Mouse (Mus musculus) kidney, embryonic 15.5 days (tissue): ENCODE results near the gene Nog. TPM values are rescaled to one million over a fixed set of nuclear protein-coding genes. Genes with fewer than 3 reads are reported as not detected.

ENCODE experiments used
- ATAC-seq: fragments of 200-750 bp; cut with Nextera tagmentation; replicated peaks from 2 replicates; pipeline ENCODE4 v1.8.0; 2017; ENCODE audit warnings: moderate TSS enrichment; ENCODE audit not compliant: low FRiP score
- H3K27ac ChIP-seq: fragments of 300-500 bp; sonication (generic); 2 replicates; pipeline ENCODE4 v1.5.1; 2015; ENCODE audit warnings: mild to moderate bottlenecking, inconsistent platforms
- H3K27me3 ChIP-seq: fragments of 300-500 bp; sonication (generic); 2 replicates; pipeline ENCODE4 v1.6.1; 2015; ENCODE audit warnings: inconsistent platforms
- H3K36me3 ChIP-seq: fragments of 300-500 bp; sonication (generic); 2 replicates; pipeline ENCODE4 v1.6.1; 2015; ENCODE audit warnings: inconsistent platforms
- H3K4me1 ChIP-seq: fragments of 300-500 bp; sonication (generic); 2 replicates; pipeline ENCODE4 v1.6.1; 2015; ENCODE audit warnings: inconsistent platforms
- H3K4me2 ChIP-seq: fragments of 300-500 bp; sonication (generic); 2 replicates; pipeline ENCODE4 v1.6.1; 2015; ENCODE audit warnings: moderate library complexity, mild to moderate bottlenecking, inconsistent platforms
- H3K4me3 ChIP-seq: fragments of 300-500 bp; sonication (generic); replicated peaks from 2 replicates; pipeline ENCODE4 v1.5.1; 2015; ENCODE audit warnings: mild to moderate bottlenecking, inconsistent platforms
- H3K9ac ChIP-seq: fragments of 300-500 bp; sonication (generic); 2 replicates; pipeline ENCODE4 v1.6.1; 2015; ENCODE audit warnings: mild to moderate bottlenecking, inconsistent platforms
- H3K9me3 ChIP-seq: fragments of 300-500 bp; sonication (generic); replicated peaks from 2 replicates; pipeline ENCODE4 v1.6.1; 2016; ENCODE audit warnings: inconsistent platforms
- WGBS: fragments of 180-500 bp; shearing (Covaris S2); methylation state at CpG from one replicate; pipeline ENCODE4 v1.1.7; 2015; ENCODE audit warnings: mixed read lengths; 5-methylcytosine and 5-hydroxymethylcytosine counted together
- polyA plus RNA-seq: library from polyadenylated mRNA; unstranded; fragments of >200 nt; fragmentation: Nextera tagmentation; extraction: Ambion mirVana; gene quantifications from 2 replicates; pipeline ENCODE4 v1.2.1, GENCODE M21; 2015

Gene Nog
- polyA plus RNA-seq, 1 experiment from 2014 or later, result 0.82 TPM

GRCm38 (mm10) chr11:89303421-89303820 lies 1.3 kb upstream of the Nog start:
- H3K9me3 ChIP-seq, result peaks cover 4% of the 10 kb centered on the region; the same call in 1 of the 2 replicates
- H3K27me3 ChIP-seq, result peaks cover 45% of the 10 kb centered on the region
- peak overlapping the region; percentile 65 for H3K4me3 ChIP-seq
- H3K36me3 ChIP-seq, result no peaks in the 10 kb centered on the region
- WGBS, result 3% methylated on average over 16 of the region's 16 CpGs
- H3K27ac ChIP-seq, result no peak overlapping the region
- H3K4me1 ChIP-seq, result peaks cover 36% of the 10 kb centered on the region
- ATAC-seq, result peak; percentile 50
- no peak overlapping the region for H3K9ac ChIP-seq
- peak overlapping the region; percentile 97 for H3K4me2 ChIP-seq

DNA sequence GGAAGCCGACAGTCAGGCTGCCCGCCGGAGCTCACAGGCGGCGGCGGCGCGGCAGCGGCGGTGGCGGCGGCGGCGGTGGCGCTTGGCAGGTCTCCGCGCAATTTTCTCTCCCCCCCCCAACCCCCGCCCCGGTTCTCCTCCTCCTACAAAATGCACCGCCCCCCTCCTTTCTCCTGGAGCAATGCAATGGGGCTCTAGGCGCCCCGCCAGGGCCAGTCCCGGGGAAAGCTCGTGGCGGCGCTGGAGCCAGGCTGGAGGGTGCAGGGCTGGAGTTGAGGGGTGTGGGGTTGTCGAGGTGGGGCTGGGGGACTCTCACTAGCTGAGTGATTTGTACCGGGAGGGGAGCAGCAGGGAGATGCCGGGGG lies 666 bp upstream of the Nog start:
- H3K36me3 ChIP-seq, result no peaks in the 10 kb centered on the region
- H3K27ac ChIP-seq, result peak overlapping the region; percentile 79
- peaks cover 4% of the 10 kb centered on the region; the same call in 1 of the 2 replicates for H3K9me3 ChIP-seq
- H3K4me3 ChIP-seq, result peak overlapping the region; percentile 65
- H3K4me2 ChIP-seq, result peak overlapping the region; percentile 97
- H3K27me3 ChIP-seq, result peaks cover 47% of the 10 kb centered on the region
- peaks cover 42% of the 10 kb centered on the region for H3K4me1 ChIP-seq
- H3K9ac ChIP-seq, result peak overlapping the region; percentile 58
- ATAC-seq, result peak; percentile 61
- WGBS, result 3% methylated on average over 8 of the region's 29 CpGs

DNA sequence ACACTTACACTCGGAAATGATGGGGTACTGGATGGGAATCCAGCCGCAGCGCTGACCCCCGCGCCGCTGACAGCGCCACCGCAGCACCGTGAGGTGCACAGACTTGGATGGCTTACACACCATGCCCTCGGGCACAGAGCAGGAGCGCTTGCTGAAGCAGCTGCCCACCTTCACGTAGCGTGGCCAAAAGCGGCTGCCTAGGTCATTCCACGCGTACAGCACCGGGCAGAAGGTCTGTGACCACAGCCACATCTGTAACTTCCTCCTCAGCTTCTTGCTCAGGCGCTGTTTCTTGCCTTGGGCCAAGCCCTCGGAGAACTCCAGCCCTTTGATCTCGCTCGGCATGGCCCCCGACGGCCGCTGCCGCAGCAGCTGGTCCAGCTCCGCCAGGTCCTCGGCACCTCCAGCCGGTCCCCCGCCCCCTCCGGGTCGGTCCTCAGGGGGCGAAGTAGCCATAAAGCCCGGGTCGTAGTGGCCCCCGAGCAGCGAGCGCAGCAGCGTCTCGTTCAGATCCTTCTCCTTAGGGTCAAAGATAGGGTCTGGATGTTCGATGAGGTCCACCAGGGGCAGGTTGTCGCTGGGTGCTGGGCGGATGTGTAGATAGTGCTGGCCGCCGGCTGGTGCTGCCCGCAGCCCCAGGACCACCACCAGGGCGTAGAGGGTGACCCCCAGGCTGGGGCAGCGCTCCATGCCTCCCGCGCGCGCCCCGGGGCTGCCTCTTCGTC lies 639 bp downstream of the Nog start:
- under 1% methylated on average over 53 of the region's 53 CpGs for WGBS
- no peak for ATAC-seq

GRCm38 (mm10) chr11:89299784-89300775 lies 2.1 kb downstream of the Nog start:
- H3K27me3 ChIP-seq, result peaks cover 61% of the 10 kb centered on the region
- no peak overlapping the region for H3K27ac ChIP-seq
- no peaks in the 10 kb centered on the region for H3K36me3 ChIP-seq
- H3K9me3 ChIP-seq, result no peaks in the 10 kb centered on the region
- H3K4me3 ChIP-seq, result peak overlapping the region; percentile 43
- ATAC-seq, result no peak
- H3K9ac ChIP-seq, result no peak overlapping the region
- under 1% methylated on average over 26 of the region's 26 CpGs for WGBS
- peaks cover 42% of the 10 kb centered on the region for H3K4me1 ChIP-seq
- H3K4me2 ChIP-seq, result peak overlapping the region; percentile 76

More for the DNA sequence above, 639 bp downstream of the Nog start:
- H3K4me1 ChIP-seq, result peaks cover 42% of the 10 kb centered on the region
- peak overlapping the region; percentile 79 for H3K27ac ChIP-seq
- H3K27me3 ChIP-seq, result peaks cover 47% of the 10 kb centered on the region
- H3K36me3 ChIP-seq, result no peaks in the 10 kb centered on the region
- peak overlapping the region; percentile 97 for H3K4me2 ChIP-seq
- H3K4me3 ChIP-seq, result peak overlapping the region; percentile 65
- peak overlapping the region; percentile 58 for H3K9ac ChIP-seq
- peaks cover 3% of the 10 kb centered on the region; the same call in 1 of the 2 replicates for H3K9me3 ChIP-seq

GRCm38 (mm10) chr11:89299116-89299783 lies 2.9 kb downstream of the Nog start:
- 0 out of 2 replicates have a peak overlapping the region, but pooled peaks have one; percentile 45 for H3K27ac ChIP-seq
- H3K9me3 ChIP-seq, result no peaks in the 10 kb centered on the region
- H3K4me1 ChIP-seq, result peaks cover 42% of the 10 kb centered on the region
- H3K9ac ChIP-seq, result no peak overlapping the region
- ATAC-seq, result no peak
- H3K36me3 ChIP-seq, result no peaks in the 10 kb centered on the region
- peaks cover 58% of the 10 kb centered on the region for H3K27me3 ChIP-seq
- WGBS, result under 1% methylated on average over 32 of the region's 36 CpGs
- H3K4me3 ChIP-seq, result peak overlapping the region; percentile 43
- H3K4me2 ChIP-seq, result peak overlapping the region; percentile 76

DNA sequence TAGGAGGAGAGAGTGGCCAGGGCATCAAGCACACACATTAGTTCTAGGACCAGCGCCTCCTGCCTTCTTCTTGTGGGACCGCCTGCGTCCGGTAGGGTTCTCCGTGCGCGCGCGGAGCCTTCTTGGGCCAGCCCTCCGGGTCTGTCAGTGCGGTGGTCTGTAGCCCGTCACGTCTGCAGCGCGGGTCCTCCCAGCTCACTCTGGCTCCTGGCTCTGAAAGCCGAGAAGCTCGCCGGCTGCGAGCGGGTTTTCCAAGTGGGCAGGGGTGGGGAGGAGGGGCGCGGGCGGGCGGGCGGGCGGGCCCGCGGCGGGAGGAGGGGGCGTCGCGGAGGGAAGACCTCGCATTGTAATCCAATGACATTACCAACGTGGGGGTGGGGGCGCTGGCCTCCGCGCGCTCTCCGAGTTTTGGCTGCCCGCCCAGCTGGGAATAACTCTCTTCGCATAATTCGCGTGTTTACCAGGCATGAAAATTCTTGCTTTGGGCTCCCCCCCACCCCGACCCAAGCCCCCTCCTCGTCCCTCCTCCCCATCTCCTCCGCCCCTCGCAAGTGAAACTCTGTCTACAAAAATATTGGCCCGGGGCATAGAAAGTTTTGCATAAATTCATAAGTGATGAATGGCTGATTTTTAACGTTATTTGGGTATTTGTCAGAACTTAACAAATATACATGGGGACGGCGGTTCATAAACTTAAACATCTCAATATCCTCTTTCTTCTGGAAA lies 3.7 kb downstream of the Nog start:
- WGBS, result 0% methylated on average over 47 of the region's 51 CpGs
- peak overlapping the region; percentile 30; the same call in 1 of the 2 replicates for H3K27ac ChIP-seq
- no peak overlapping the region for H3K9ac ChIP-seq
- H3K36me3 ChIP-seq, result no peaks in the 10 kb centered on the region
- peak overlapping the region; percentile 76 for H3K4me2 ChIP-seq
- H3K4me1 ChIP-seq, result peaks cover 42% of the 10 kb centered on the region
- peaks cover 56% of the 10 kb centered on the region for H3K27me3 ChIP-seq
- ATAC-seq, result peak; percentile 75
- H3K4me3 ChIP-seq, result peak overlapping the region; percentile 43
- no peaks in the 10 kb centered on the region for H3K9me3 ChIP-seq

GRCm38 (mm10) chr11:89297521-89297920 lies 4.6 kb downstream of the Nog start:
- Histone ChIP-seq H3K36me3 (no peaks in the 10 kb centered on the region), H3K9ac (no peak overlapping the region), H3K4me2 (peak overlapping the region; percentile 76), H3K27me3 (peaks cover 54% of the 10 kb centered on the region), H3K4me1 (peaks cover 40% of the 10 kb centered on the region), H3K27ac (0 out of 2 replicates have a peak overlapping the region, but pooled peaks have one; percentile 30), H3K9me3 (no peaks in the 10 kb centered on the region), H3K4me3 (0 out of 2 replicates have a peak overlapping the region, but pooled peaks have one; percentile 43)
- WGBS, result 57% methylated on average over 5 of the region's 5 CpGs
- no peak for ATAC-seq

GRCm38 (mm10) chr11:89269809-89270361 lies 32.2 kb downstream of the Nog start:
- Histone ChIP-seq H3K27ac (no peak overlapping the region), H3K4me3 (no peak overlapping the region), H3K4me1 (peaks cover 6% of the 10 kb centered on the region), H3K27me3 (no peaks in the 10 kb centered on the region), H3K4me2 (no peak overlapping the region), H3K9me3 (no peaks in the 10 kb centered on the region), H3K9ac (no peak overlapping the region), H3K36me3 (no peaks in the 10 kb centered on the region)
- WGBS, result 90% methylated on average over 13 of the region's 13 CpGs
- no peak for ATAC-seq

DNA sequence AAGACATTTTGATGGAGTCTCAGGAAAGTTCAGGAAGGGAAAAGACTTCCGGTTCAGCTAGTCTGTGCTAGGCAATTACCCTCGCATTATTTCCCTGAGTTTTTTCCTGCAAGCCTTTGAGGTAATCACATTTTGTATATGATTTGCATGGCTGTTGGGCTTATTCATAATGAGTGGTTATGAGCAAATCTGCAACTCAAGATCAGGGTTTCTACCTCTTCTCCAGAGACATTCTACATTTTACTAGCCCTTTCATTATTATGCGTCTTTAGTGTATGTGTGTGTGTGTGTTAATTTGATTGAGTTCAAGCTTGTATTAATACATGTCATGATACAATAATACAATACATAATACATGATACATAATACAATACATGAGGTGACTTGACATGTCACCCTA lies 34.6 kb downstream of the Nog start:
- peaks cover 18% of the 10 kb centered on the region for H3K4me1 ChIP-seq
- no peak overlapping the region for H3K9ac ChIP-seq
- H3K27ac ChIP-seq, result no peak overlapping the region
- H3K36me3 ChIP-seq, result no peaks in the 10 kb centered on the region
- H3K4me3 ChIP-seq, result no peak overlapping the region
- WGBS, result 93% methylated on average over 3 of the region's 3 CpGs
- H3K4me2 ChIP-seq, result no peak overlapping the region
- H3K9me3 ChIP-seq, result no peaks in the 10 kb centered on the region
- ATAC-seq, result no peak
- no peaks in the 10 kb centered on the region for H3K27me3 ChIP-seq

GRCm38 (mm10) chr11:89265080-89265479 lies 37.1 kb downstream of the Nog start:
- H3K9ac ChIP-seq, result no peak overlapping the region
- H3K4me1 ChIP-seq, result peaks cover 18% of the 10 kb centered on the region
- 29% methylated on average over 4 of the region's 4 CpGs for WGBS
- H3K27ac ChIP-seq, result no peak overlapping the region
- no peak overlapping the region for H3K4me3 ChIP-seq
- ATAC-seq, result peak; percentile 43; the same call in 1 of the 2 replicates
- H3K27me3 ChIP-seq, result no peaks in the 10 kb centered on the region
- no peaks in the 10 kb centered on the region for H3K36me3 ChIP-seq
- no peaks in the 10 kb centered on the region for H3K9me3 ChIP-seq
- no peak overlapping the region for H3K4me2 ChIP-seq
